Mouse (Mus musculus) megakaryocyte, embryonic 14.5 days (primary cell): ENCODE data around the gene Mtif2.

ENCODE experiments used
- FLI1 ChIP-seq: IDR thresholded peaks from 2 replicates; pipeline ENCODE4 v1.6.1; 2012; ENCODE audit warnings: low read length, inconsistent platforms, mixed read lengths
- GATA1 ChIP-seq: IDR thresholded peaks from 3 replicates; pipeline ENCODE4 v1.6.1; 2012; ENCODE audit warnings: mixed read lengths, low read length, inconsistent platforms, borderline replicate concordance

- TF ChIP-seq FLI1 (no peak), GATA1 (no peak)
Observed at GRCm38 (mm10) chr11:29560452-29560851, 34.2 kb downstream of the Mtif2 start.
